Mouse (Mus musculus) heart, adult 2 months (tissue): ENCODE data around the gene Gm10271. TPM values are rescaled to one million over a fixed set of nuclear protein-coding genes. Genes with fewer than 3 reads are reported as not detected.
A peak's percentile ranks its signal among the peaks of the same experiment; 100 is the strongest.

Experiments
- DNase-seq, 2 experiments: peaks; one replicate each; pipeline ENCODE4 v3.0.0; 2021
- H3K27ac ChIP-seq: fragments of 200-600 bp; 2 replicates; pipeline ENCODE4 v1.8.1; 2022
- H3K27me3 ChIP-seq: fragments of 200-500 bp; 2 replicates; pipeline ENCODE4 v1.6.1; 2012; ENCODE audit warnings: mild to moderate bottlenecking, low read length, inconsistent platforms, mixed read lengths; ENCODE audit not compliant: control insufficient read depth, insufficient read depth
- H3K36me3 ChIP-seq: fragments of 200-500 bp; 2 replicates; pipeline ENCODE4 v1.6.1; 2012; ENCODE audit warnings: low read length, inconsistent platforms; ENCODE audit not compliant: control insufficient read depth, insufficient read depth
- H3K4me1 ChIP-seq: fragments of 200-500 bp; 2 replicates; pipeline ENCODE4 v1.6.1; 2011; ENCODE audit warnings: low read length; ENCODE audit not compliant: control insufficient read depth, insufficient read depth
- H3K4me3 ChIP-seq: fragments of 200-600 bp; 2 replicates; pipeline ENCODE4 v1.8.1; 2022
- H3K79me2 ChIP-seq: fragments of 200-500 bp; replicated peaks from 2 replicates; pipeline ENCODE4 v1.6.1; 2012; ENCODE audit warnings: mild to moderate bottlenecking, inconsistent platforms, low read length, moderate library complexity, mixed read lengths; ENCODE audit not compliant: control insufficient read depth, insufficient read depth
- H3K9ac ChIP-seq: fragments of 200-500 bp; 2 replicates; pipeline ENCODE4 v1.6.1; 2012; ENCODE audit warnings: low read depth, mild to moderate bottlenecking, control low read depth, inconsistent platforms, low read length, mixed read lengths
- CTCF ChIP-seq: fragments of 200-600 bp; IDR thresholded peaks from 2 replicates; pipeline ENCODE4 v1.8.1; 2022; ENCODE audit warnings: antibody characterized with exemption, mild to moderate bottlenecking, moderate library complexity
- EP300 ChIP-seq: fragments of 200-500 bp; IDR thresholded peaks from 2 replicates; pipeline ENCODE4 v1.6.1; 2011; ENCODE audit warnings: low read depth, low read length, control low read depth; ENCODE audit not compliant: insufficient read depth
- POLR2A ChIP-seq: fragments of 200-500 bp; IDR thresholded peaks from 2 replicates; pipeline ENCODE4 v1.6.1; 2011; ENCODE audit warnings: mild to moderate bottlenecking, low read depth, low read length, control low read depth; ENCODE audit not compliant: insufficient read depth
- WGBS: fragments of 180-500 bp; shearing (Covaris S2); methylation state at CpG from one replicate; pipeline ENCODE4 v1.1.7; 2018; 5-methylcytosine and 5-hydroxymethylcytosine counted together
- intact Hi-C: fragments of 180-260 bp; cut with DNase I; formaldehyde crosslinking; loops from one replicate; pipeline ENCODE4 v1.15.1; 2025
- polyA plus RNA-seq: library from polyadenylated mRNA; depleted of rRNA; stranded (reverse); fragments of >200 nt; gene quantifications from 2 replicates; pipeline ENCODE4 v1.2.3, GENCODE M21; 2012
- total RNA-seq, 2 experiments: library from RNA; stranded (reverse); gene quantifications; 2 replicates each; pipeline ENCODE4 v1.2.3; 2021

Gm10271 gene
- total and polyA plus RNA-seq, 3 experiments, result not detected

GRCm38 (mm10) chr10:116935028-116935427 is 37.4 kb downstream of the Gm10271 start:
- intact Hi-C loops, result no loop called here
- H3K79me2 ChIP-seq, result no peaks in the 10 kb centered on the region
- no peak overlapping the region for H3K9ac ChIP-seq
- TF ChIP-seq EP300, result no peak
- no peaks in the 10 kb centered on the region for H3K4me1 ChIP-seq
- no peaks in the 10 kb centered on the region for H3K36me3 ChIP-seq
- no peak overlapping the region for H3K4me3 ChIP-seq
- H3K27me3 ChIP-seq, result no peaks in the 10 kb centered on the region
- 78% methylated on average over 12 of the region's 12 CpGs for WGBS
- H3K27ac ChIP-seq, result no peak overlapping the region
- no peak for DNase-seq

GRCm38 (mm10) chr10:116933794-116934193 is 38.6 kb downstream of the Gm10271 start:
- no peaks in the 10 kb centered on the region for H3K4me1 ChIP-seq
- H3K27me3 ChIP-seq, result no peaks in the 10 kb centered on the region
- TF ChIP-seq POLR2A (no peak), CTCF (no peak), EP300 (no peak)
- 92% methylated on average over 7 of the region's 7 CpGs for WGBS
- no peak overlapping the region for H3K9ac ChIP-seq
- no peak overlapping the region for H3K4me3 ChIP-seq
- no peaks in the 10 kb centered on the region for H3K79me2 ChIP-seq
- H3K36me3 ChIP-seq, result no peaks in the 10 kb centered on the region
- no peak for DNase-seq
- intact Hi-C loops, result no loop called here
- H3K27ac ChIP-seq, result no peak overlapping the region

GRCm38 (mm10) chr10:116932418-116932817 is 40.0 kb downstream of the Gm10271 start:
- Histone ChIP-seq H3K79me2 (no peaks in the 10 kb centered on the region), H3K27ac (no peak overlapping the region), H3K36me3 (no peaks in the 10 kb centered on the region), H3K27me3 (no peaks in the 10 kb centered on the region), H3K4me3 (no peak overlapping the region), H3K9ac (no peak overlapping the region), H3K4me1 (no peaks in the 10 kb centered on the region)
- DNase-seq, result no peak
- 93% methylated on average over 13 of the region's 13 CpGs for WGBS
- intact Hi-C loops, result no loop called here
- no peak for TF ChIP-seq CTCF
- TF ChIP-seq POLR2A, result no peak
- TF ChIP-seq EP300, result no peak

DNA sequence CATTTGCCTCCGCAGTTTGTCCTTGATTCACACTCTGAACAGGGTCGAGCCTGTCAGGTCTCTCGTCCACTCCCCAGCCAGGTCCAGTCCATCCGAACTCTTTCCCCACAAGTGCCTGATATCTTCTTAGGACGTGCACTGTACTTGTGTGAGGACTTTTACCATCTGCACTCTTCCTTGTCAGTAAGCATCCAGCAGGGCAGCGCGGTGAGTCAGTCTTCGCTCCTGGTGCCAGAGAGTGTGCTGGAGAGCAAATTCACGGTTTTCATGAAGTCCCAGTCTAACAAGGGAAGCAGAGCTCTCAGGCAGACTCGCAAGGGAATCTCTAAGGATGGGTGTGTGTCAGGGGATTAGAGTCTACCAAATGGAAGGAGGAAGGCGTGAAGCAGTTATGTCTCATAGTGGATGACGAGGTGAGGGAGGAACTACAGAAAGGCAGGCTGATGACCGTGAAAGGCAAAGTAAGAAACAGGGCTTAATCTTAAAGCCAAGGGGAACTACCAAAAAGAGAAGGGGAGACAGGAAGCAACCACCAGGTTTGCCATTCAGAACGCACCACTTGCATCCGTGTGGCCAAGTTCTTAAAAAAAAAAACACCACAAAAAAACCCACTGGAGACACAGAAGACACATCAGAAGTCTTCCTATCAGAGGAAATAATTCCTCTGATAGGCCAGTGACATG is 40.8 kb downstream of the Gm10271 start:
- H3K9ac ChIP-seq, result no peak overlapping the region
- intact Hi-C loops, result no loop called here
- no peaks in the 10 kb centered on the region for H3K4me1 ChIP-seq
- H3K27me3 ChIP-seq, result no peaks in the 10 kb centered on the region
- H3K36me3 ChIP-seq, result no peaks in the 10 kb centered on the region
- no peaks in the 10 kb centered on the region for H3K79me2 ChIP-seq
- no peak for TF ChIP-seq CTCF
- no peak for TF ChIP-seq EP300
- TF ChIP-seq POLR2A, result no peak
- H3K4me3 ChIP-seq, result no peak overlapping the region
- 79% methylated on average over 15 of the region's 15 CpGs for WGBS
- DNase-seq, result no peak
- no peak overlapping the region for H3K27ac ChIP-seq

- no peaks in the 10 kb centered on the region for H3K27me3 ChIP-seq
- TF ChIP-seq EP300 (no peak), CTCF (no peak), POLR2A (no peak)
- 55% methylated on average over 6 of the region's 7 CpGs for WGBS
- H3K36me3 ChIP-seq, result no peaks in the 10 kb centered on the region
- no peaks in the 10 kb centered on the region for H3K4me1 ChIP-seq
- DNase-seq, result no peak
- no peak overlapping the region for H3K9ac ChIP-seq
- no peak overlapping the region for H3K4me3 ChIP-seq
- H3K79me2 ChIP-seq, result no peaks in the 10 kb centered on the region
- H3K27ac ChIP-seq, result no peak overlapping the region
- intact Hi-C loops, result no loop called here
Observed at GRCm38 (mm10) chr10:116930936-116931335, 41.5 kb downstream of the Gm10271 start.

GRCm38 (mm10) chr10:116930506-116930905 is 41.9 kb downstream of the Gm10271 start:
- no peaks in the 10 kb centered on the region for H3K79me2 ChIP-seq
- no peak overlapping the region for H3K4me3 ChIP-seq
- no peaks in the 10 kb centered on the region for H3K4me1 ChIP-seq
- peak in 1 of 2 experiments; percentile 40 for DNase-seq
- no peak overlapping the region for H3K9ac ChIP-seq
- H3K36me3 ChIP-seq, result no peaks in the 10 kb centered on the region
- H3K27me3 ChIP-seq, result no peaks in the 10 kb centered on the region
- TF ChIP-seq POLR2A (no peak), CTCF (0 out of 2 replicates have a peak, but pooled peaks have one; percentile 1), EP300 (no peak)
- no peak overlapping the region for H3K27ac ChIP-seq
- intact Hi-C loops, result no loop called here
- WGBS, result 43% methylated on average over 7 of the region's 7 CpGs
